Mouse (Mus musculus): Measurements from ENCODE around the gene Ppan.

GRCm38 (mm10) chr9:20901466-20902173, 13.6 kb downstream of the Ppan start:
- peak; percentile 61 for TF ChIP-seq CTCF (IDR thresholded peaks at IDR 0.05; ENCODE audit: borderline replicate concordance, insufficient read depth, low read depth, low read length)
- TF ChIP-seq POLR2A (IDR thresholded peaks at IDR 0.05; ENCODE audit: borderline replicate concordance, insufficient read depth, low read length): no peak

Data from cerebellum, adult 2 months (tissue).